Mouse (Mus musculus): Measurements from ENCODE around the gene Wrnip1.

The Wrnip1 gene

DNA sequence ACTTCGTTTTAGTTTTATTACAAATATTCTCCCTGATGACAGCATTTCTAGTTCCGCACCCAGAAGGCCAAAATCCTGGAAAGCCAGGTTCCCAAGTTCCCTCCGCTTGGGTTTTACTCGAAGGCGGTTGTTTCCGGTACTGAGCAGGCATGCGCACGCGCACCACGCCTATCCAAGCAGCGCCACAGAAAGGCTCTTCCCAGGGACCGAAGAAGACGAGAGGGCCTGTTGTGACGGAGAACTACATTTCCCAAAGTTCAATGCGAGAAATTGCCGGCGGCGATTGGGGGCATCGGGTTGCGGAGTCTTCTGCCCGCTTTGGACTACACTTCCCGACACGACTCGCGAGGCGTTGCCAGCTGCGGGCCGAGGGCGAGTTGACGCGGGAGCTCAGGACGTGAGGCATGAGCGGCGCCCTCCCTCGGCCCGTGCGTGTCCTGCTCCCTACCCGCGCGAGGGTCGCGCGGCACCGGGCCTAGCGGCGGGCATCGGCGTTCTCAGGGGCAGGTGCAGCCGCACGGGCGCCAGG, at the start of gene Wrnip1:
TSS of gene Wrnip1 (plus strand) at position 346 of the 529 bp plus-strand sequence.
- peak; percentile 97 for DNase-seq (ENCODE audit: low spot score)

GRCm38 (mm10) chr13:32752066-32752657, 49.7 kb upstream of the Wrnip1 start:
- DNase-seq (ENCODE audit: low spot score) = no peak

- no peak for DNase-seq (ENCODE audit: low spot score)
These were observed 42.8 kb upstream of the Wrnip1 start for GRCm38 (mm10) chr13:32759036-32759435.

GRCm38 (mm10) chr13:32760795-32761194, 41.0 kb upstream of the Wrnip1 start:
- no peak for DNase-seq (ENCODE audit: low spot score)

- DNase-seq (ENCODE audit: low spot score) = no peak
These were observed 38.7 kb upstream of the Wrnip1 start for GRCm38 (mm10) chr13:32763141-32763540.

GRCm38 (mm10) chr13:32764448-32764847, 37.4 kb upstream of the Wrnip1 start:
- no peak for DNase-seq (ENCODE audit: low spot score)

GRCm38 (mm10) chr13:32768104-32768503, 33.7 kb upstream of the Wrnip1 start:
- peak; percentile 26 for DNase-seq (ENCODE audit: low spot score)

GRCm38 (mm10) chr13:32769960-32770359, 31.9 kb upstream of the Wrnip1 start:
- no peak for DNase-seq (ENCODE audit: low spot score)

- no peak for DNase-seq (ENCODE audit: low spot score)
These were observed 25.9 kb upstream of the Wrnip1 start for GRCm38 (mm10) chr13:32775889-32776288.

DNA sequence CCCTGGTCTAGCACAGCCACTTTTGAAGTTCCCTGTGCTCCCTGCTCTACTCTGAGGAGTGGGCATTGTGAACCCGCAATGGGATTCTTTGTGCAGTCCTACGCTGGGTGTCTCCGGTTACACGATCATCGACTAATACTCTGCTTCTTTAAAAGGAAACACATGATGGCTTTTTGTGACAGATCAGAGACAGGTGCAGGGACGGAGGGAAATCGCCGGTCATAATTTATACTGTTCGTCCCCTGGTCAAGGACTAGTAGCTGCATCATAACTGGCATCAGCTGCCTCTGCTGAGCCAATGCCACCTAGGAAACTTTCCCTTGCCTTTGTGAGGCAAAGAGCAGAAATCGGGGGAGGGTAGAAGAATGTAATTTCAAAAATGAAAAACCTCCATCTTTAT, 25.5 kb upstream of the Wrnip1 start:
- DNase-seq (ENCODE audit: low spot score) = no peak

GRCm38 (mm10) chr13:32778861-32779260, 23.0 kb upstream of the Wrnip1 start:
- no peak for DNase-seq (ENCODE audit: low spot score)

DNA sequence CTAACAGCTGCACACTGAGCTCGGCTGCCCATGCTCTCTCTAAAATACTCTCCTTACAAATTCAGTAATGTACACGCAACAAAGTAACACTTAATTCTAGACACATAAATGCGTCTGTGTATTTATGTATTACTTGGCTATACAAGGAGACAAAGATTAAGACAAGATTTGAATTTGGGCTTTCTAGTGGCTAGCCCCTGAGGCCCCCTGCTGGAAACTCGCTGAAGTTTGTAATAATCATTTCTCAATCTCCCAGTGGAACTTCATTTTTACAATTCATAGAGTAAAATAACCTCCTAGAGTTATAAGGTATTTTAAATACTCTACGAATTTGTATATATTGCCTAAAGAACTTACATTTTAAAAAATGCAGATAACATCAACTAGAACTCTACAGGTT, 18.8 kb upstream of the Wrnip1 start:
- DNase-seq (ENCODE audit: low spot score) = no peak

GRCm38 (mm10) chr13:32783816-32784215, 18.0 kb upstream of the Wrnip1 start, which contains the start of gene Mylk4:
Gene Mylk4 (minus strand): TSS chr13:32783954.
- no peak for DNase-seq (ENCODE audit: low spot score)

DNA sequence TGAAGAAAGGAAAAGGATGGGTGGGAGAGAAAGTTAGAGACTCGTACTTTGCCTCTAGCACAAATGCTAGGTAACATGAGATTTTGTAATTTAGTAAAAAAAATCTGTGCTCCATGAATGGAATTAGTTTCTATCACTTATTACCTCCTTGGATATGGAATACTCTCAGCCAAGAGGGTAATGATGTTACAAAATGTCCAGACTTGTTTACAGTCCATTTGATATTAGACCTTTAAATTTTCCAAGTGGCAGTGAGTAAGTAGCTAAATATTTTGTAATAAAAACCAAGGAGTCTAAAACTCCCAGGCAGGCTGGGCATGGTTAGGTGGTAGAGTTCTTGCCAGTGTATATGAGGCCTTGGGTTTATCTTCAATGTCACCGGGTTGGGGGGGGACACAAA, 14.3 kb upstream of the Wrnip1 start:
- DNase-seq (ENCODE audit: low spot score) = no peak

GRCm38 (mm10) chr13:32789781-32790180, 12.1 kb upstream of the Wrnip1 start:
- DNase-seq (ENCODE audit: low spot score) = no peak

DNA sequence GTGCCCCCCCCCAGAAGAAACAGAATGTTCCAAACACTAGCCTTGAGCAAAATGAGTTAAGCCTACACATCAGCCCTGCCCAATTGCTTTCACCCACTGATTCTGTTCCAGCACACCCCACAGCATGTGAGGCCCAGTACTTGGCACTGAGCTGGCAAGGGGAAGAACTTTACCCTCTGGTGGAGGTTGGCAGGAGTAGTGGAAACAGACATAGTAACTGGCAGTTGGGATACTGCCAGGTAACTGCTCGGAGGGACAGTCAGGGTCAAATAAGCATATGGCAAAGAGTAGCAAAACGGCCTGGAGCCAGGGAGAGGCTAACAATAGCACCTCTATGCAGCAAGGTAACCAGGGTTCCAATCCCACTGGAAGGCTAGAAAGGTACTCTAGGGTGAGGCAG, 7.2 kb upstream of the Wrnip1 start:
- no peak for DNase-seq (ENCODE audit: low spot score)

DNA sequence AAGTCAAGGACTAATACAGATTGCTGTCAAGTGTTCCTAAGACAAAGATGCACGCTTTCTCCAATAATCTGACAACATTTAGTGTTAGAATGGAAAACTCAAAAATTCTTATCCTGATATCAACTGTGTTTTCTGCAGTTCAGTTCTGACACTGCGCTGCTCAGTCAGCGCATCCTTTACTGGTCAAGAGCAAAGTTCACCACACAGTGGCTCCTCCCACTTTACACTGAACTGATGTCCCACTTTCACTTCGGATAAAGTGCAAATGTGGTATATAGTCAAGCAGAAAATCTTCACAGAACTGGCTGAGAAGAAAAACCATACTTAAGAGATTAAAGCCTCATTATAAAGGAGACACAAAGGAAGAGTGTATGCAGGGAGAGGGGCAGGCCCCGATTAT, 6.7 kb upstream of the Wrnip1 start:
- DNase-seq (ENCODE audit: low spot score) = no peak

DNA sequence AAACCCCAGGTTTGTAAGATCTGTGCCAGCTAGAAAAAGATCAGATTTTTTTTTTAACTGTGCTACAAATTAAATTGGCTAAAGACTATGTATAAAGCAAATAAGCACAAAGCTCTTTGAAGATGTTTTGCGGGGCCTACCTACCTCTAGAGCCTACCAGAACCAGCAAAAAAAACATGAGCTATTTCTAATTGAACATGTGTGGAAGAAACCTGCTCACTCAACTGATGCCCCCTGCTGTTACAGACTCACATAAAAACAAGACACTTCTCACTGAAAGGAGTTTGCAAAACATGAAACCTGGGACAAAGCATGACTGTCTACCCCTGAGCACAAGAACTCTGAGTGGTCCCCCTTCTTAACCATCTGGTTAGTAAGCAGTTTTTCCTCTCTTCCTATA, 4.8 kb upstream of the Wrnip1 start:
- no peak for DNase-seq (ENCODE audit: low spot score)

- DNase-seq (ENCODE audit: low spot score) = no peak
These were observed 2.7 kb upstream of the Wrnip1 start for GRCm38 (mm10) chr13:32799131-32799530.

DNA sequence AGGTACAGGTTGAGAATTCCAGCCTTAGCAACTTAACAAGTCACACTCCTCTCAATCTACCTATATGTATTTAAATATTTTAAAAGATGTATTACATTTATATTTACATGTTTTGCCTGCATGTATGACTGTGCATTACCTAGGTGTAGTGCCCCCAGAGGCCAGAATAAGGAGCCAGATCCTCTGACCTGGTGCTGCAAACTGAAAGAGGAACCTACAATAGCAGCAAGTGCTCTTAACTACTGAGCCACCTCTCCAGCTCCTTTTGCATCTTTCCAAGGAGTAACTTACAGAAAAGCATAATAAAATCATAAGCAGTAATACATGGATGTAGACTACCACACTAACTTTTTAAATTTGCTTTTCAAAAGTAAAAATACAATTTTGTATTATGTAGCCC, 979 bp upstream of the Wrnip1 start:
- no peak for DNase-seq (ENCODE audit: low spot score)

DNA sequence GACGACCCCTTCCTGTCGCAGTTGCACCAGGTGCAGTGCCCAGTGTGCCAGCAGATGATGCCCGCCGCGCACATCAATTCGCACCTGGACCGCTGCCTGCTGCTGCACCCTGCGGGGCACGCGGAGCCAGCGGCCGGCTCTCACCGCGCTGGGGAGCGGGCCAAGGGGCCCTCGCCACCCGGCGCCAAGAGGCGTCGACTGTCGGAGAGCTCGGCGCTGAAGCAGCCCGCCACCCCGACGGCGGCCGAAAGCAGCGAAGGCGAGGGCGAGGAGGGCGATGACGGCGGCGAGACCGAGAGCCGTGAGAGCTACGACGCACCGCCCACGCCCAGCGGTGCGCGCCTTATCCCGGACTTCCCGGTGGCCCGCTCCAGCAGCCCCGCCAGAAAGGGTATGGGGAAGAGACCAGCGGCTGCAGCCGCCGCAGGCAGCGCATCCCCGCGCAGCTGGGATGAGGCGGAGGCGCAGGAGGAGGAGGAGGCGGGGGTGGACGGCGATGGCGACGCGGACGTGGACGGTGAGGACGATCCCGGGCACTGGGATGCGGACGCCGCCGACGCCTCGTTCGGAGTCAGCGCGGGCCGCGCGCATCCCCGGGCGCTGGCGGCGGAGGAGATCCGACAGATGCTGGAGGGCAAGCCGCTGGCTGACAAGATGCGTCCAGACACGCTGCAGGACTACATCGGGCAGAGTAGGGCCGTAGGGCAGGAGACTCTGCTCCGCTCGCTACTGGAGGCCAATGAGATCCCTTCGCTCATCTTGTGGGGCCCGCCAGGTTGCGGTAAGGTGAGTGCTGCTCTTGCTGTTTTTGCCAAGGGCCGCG, 632 bp downstream of the Wrnip1 start, which contains the start of gene D930007J09Rik:
TSS of gene D930007J09Rik (minus strand) at position 591 of the 823 bp plus-strand sequence.
- DNase-seq (ENCODE audit: low spot score) = peak; percentile 31

DNA sequence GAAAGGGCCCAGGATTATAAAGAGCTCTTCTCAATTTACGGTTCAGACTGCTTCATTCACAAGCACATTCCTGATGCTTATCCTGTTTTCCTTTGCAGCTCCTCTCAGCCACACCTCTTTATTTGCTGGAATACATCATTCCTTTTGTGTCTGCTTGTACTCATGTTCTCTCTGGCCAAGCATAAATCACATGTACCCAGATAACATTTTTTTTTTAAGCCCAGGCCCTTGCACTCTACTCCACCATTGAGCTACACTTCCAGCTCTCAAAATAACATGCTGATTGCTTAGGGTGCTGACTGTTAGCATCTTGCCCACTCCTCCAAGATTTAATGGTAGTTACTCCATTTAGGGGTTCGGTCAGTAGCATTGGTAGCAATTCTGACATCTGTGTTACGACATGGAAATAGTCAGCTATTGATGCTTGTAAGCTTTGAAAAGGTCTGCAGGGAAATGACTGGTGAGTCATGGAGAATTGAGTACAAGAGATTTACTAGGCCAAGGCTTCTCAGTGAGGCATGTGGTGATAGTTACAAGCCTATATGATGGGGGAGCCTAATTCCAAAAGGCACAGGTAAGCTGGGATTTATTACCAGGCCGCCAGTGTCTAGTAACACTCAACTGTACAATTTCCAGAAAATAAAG, 2.0 kb downstream of the Wrnip1 start:
- DNase-seq (ENCODE audit: low spot score) = no peak

GRCm38 (mm10) chr13:32806820-32807219, 5.0 kb downstream of the Wrnip1 start:
- no peak for DNase-seq (ENCODE audit: low spot score)
